Mouse (Mus musculus) heart, embryonic 10.5 days (tissue): ENCODE measurements around the gene Olfr1371. TPM values are rescaled to one million over a fixed set of nuclear protein-coding genes. Genes with fewer than 3 reads are reported as not detected.
"Not testable (repeated sequence)": the region's sequence is repeated elsewhere in the genome, so short reads cannot be mapped to it uniquely, and the experiment has no call there.

Experiments used
- DNase-seq: peaks from one replicate; pipeline ENCODE4 v3.0.0-alpha.2; 2017; ENCODE audit warnings: low spot score
- H3K27ac ChIP-seq: fragments of 300-500 bp; sonication (generic); 2 replicates; pipeline ENCODE4 v1.5.1; 2016; ENCODE audit warnings: mild to moderate bottlenecking
- H3K27me3 ChIP-seq: fragments of 300-500 bp; sonication (generic); 2 replicates; pipeline ENCODE4 v1.6.1; 2016; ENCODE audit warnings: mild to moderate bottlenecking; ENCODE audit not compliant: poor library complexity, insufficient read depth, severe bottlenecking
- H3K36me3 ChIP-seq: fragments of 300-500 bp; sonication (generic); 2 replicates; pipeline ENCODE4 v1.6.1; 2016; ENCODE audit warnings: mild to moderate bottlenecking, moderate library complexity
- H3K4me1 ChIP-seq: fragments of 300-500 bp; sonication (generic); 2 replicates; pipeline ENCODE4 v1.6.1; 2016; ENCODE audit warnings: mild to moderate bottlenecking
- H3K4me3 ChIP-seq: fragments of 300-500 bp; sonication (generic); 2 replicates; pipeline ENCODE4 v1.5.1; 2016; ENCODE audit warnings: mild to moderate bottlenecking, moderate library complexity
- H3K9me3 ChIP-seq: fragments of 300-500 bp; sonication (generic); 2 replicates; pipeline ENCODE4 v1.6.1; 2016; ENCODE audit warnings: mild to moderate bottlenecking, moderate library complexity
- WGBS: fragments of 180-500 bp; shearing (Covaris S2); methylation state at CpG from one replicate; pipeline ENCODE4 v1.1.7; 2016; 5-methylcytosine and 5-hydroxymethylcytosine counted together
- polyA plus RNA-seq: library from polyadenylated mRNA; unstranded; fragments of >200 nt; fragmentation: Nextera tagmentation; extraction: Ambion mirVana; gene quantifications from 2 replicates; pipeline ENCODE4 v1.2.1, GENCODE M21; 2016

Olfr1371 gene
- polyA plus RNA-seq, 1 experiment from 2014 or later = not detected

- Histone ChIP-seq H3K9me3 (no peaks in the 10 kb centered on the region), H3K4me3 (0 out of 2 replicates have a peak overlapping the region, but pooled peaks have one; percentile 92), H3K27ac (no peak overlapping the region), H3K27me3 (no peaks in the 10 kb centered on the region), H3K4me1 (peaks cover 18% of the 10 kb centered on the region; the same call in 1 of the 2 replicates), H3K36me3 (peaks cover 30% of the 10 kb centered on the region)
- no peak for DNase-seq
- WGBS = 95% methylated on average over 1 of the region's 1 CpGs
Measured at GRCm38 (mm10) chr11:52233906-52234305, 20.1 kb upstream of the Olfr1371 start.

GRCm38 (mm10) chr11:52233043-52233653 is 19.4 kb upstream of the Olfr1371 start:
- Histone ChIP-seq H3K27ac (peak overlapping the region; percentile 99; the same call in 1 of the 2 replicates), H3K4me1 (peaks cover 18% of the 10 kb centered on the region; the same call in 1 of the 2 replicates)
- WGBS = 36% methylated on average over 3 of the region's 3 CpGs

GRCm38 (mm10) chr11:52231606-52232541 is 18.1 kb upstream of the Olfr1371 start, which contains the start of gene Skp1a:
Skp1a (plus strand) TSS chr11:52231995.
- DNase-seq = peak; percentile 95
- peaks cover 18% of the 10 kb centered on the region; the same call in 1 of the 2 replicates for H3K4me1 ChIP-seq
- H3K36me3 ChIP-seq = peaks cover 11% of the 10 kb centered on the region; the same call in 1 of the 2 replicates
- H3K4me3 ChIP-seq = peak within 1 kb of the TSS; percentile 92
- peak within 1 kb of the TSS; percentile 99 for H3K27ac ChIP-seq
- H3K9me3 ChIP-seq = no peaks in the 10 kb centered on the region
- WGBS = under 1% methylated on average over 86 of the region's 87 CpGs
- H3K27me3 ChIP-seq = no peaks in the 10 kb centered on the region

More at GRCm38 (mm10) chr11:52233043-52233653, 19.4 kb upstream of the Olfr1371 start:
- Histone ChIP-seq H3K36me3 (peaks cover 24% of the 10 kb centered on the region), H3K27me3 (no peaks in the 10 kb centered on the region), H3K4me3 (peak overlapping the region; percentile 92), H3K9me3 (no peaks in the 10 kb centered on the region)
- DNase-seq = no peak

- Histone ChIP-seq H3K9me3 (no peaks in the 10 kb centered on the region), H3K4me1 (peaks cover 18% of the 10 kb centered on the region; the same call in 1 of the 2 replicates), H3K27me3 (no peaks in the 10 kb centered on the region), H3K36me3 (peaks cover 4% of the 10 kb centered on the region; the same call in 1 of the 2 replicates), H3K4me3 (peak overlapping the region; percentile 92), H3K27ac (peak overlapping the region; percentile 99)
- no peak for DNase-seq
- 65% methylated on average over 5 of the region's 5 CpGs for WGBS
Measured at GRCm38 (mm10) chr11:52230694-52231093, 16.9 kb upstream of the Olfr1371 start.

GRCm38 (mm10) chr11:52228722-52229448 is 15.1 kb upstream of the Olfr1371 start:
- DNase-seq = no peak
- Histone ChIP-seq H3K4me1 (peaks cover 26% of the 10 kb centered on the region; the same call in 1 of the 2 replicates), H3K4me3 (no peak overlapping the region), H3K9me3 (no peaks in the 10 kb centered on the region), H3K36me3 (no peaks in the 10 kb centered on the region), H3K27me3 (peaks cover 13% of the 10 kb centered on the region), H3K27ac (no peak overlapping the region)
- WGBS = 74% methylated on average over 7 of the region's 7 CpGs

- Histone ChIP-seq H3K4me3 (no peak overlapping the region), H3K9me3 (no peaks in the 10 kb centered on the region), H3K27ac (no peak overlapping the region), H3K27me3 (peaks cover 13% of the 10 kb centered on the region), H3K36me3 (no peaks in the 10 kb centered on the region), H3K4me1 (peaks cover 19% of the 10 kb centered on the region; the same call in 1 of the 2 replicates)
- no peak for DNase-seq
- 73% methylated on average over 13 of the region's 13 CpGs for WGBS
Measured at GRCm38 (mm10) chr11:52227466-52228226, 13.9 kb upstream of the Olfr1371 start.

GRCm38 (mm10) chr11:52227053-52227452 is 13.3 kb upstream of the Olfr1371 start:
- no peaks in the 10 kb centered on the region for H3K36me3 ChIP-seq
- H3K27ac ChIP-seq = no peak overlapping the region
- peaks cover 19% of the 10 kb centered on the region; the same call in 1 of the 2 replicates for H3K4me1 ChIP-seq
- no peak for DNase-seq
- H3K4me3 ChIP-seq = no peak overlapping the region
- peaks cover 13% of the 10 kb centered on the region for H3K27me3 ChIP-seq
- 71% methylated on average over 3 of the region's 3 CpGs for WGBS
- no peaks in the 10 kb centered on the region for H3K9me3 ChIP-seq

- Histone ChIP-seq H3K27me3 (peaks cover 13% of the 10 kb centered on the region), H3K4me3 (no peak overlapping the region), H3K27ac (no peak overlapping the region), H3K4me1 (peaks cover 19% of the 10 kb centered on the region; the same call in 1 of the 2 replicates), H3K36me3 (no peaks in the 10 kb centered on the region), H3K9me3 (no peaks in the 10 kb centered on the region)
- no peak for DNase-seq
- 64% methylated on average over 3 of the region's 3 CpGs for WGBS
Measured at GRCm38 (mm10) chr11:52225986-52226599, 12.3 kb upstream of the Olfr1371 start.

- Histone ChIP-seq H3K4me1 (peaks cover 13% of the 10 kb centered on the region), H3K27me3 (peaks cover 13% of the 10 kb centered on the region), H3K9me3 (no peaks in the 10 kb centered on the region), H3K36me3 (no peaks in the 10 kb centered on the region), H3K27ac (no peak overlapping the region), H3K4me3 (peak overlapping the region; percentile 38)
- no peak for DNase-seq
- WGBS = 11% methylated on average over 19 of the region's 19 CpGs
Measured at GRCm38 (mm10) chr11:52223968-52224682, 10.3 kb upstream of the Olfr1371 start.

GRCm38 (mm10) chr11:52222891-52223290 is 9.1 kb upstream of the Olfr1371 start:
- no peaks in the 10 kb centered on the region for H3K9me3 ChIP-seq
- H3K27me3 ChIP-seq = peaks cover 13% of the 10 kb centered on the region
- peaks cover 13% of the 10 kb centered on the region for H3K4me1 ChIP-seq
- WGBS = 66% methylated on average over 6 of the region's 6 CpGs
- no peak for DNase-seq
- H3K4me3 ChIP-seq = no peak overlapping the region
- H3K27ac ChIP-seq = no peak overlapping the region
- H3K36me3 ChIP-seq = no peaks in the 10 kb centered on the region

GRCm38 (mm10) chr11:52221921-52222320 is 8.1 kb upstream of the Olfr1371 start:
- not testable (repeated sequence) for DNase-seq, H3K36me3 ChIP-seq, H3K9me3 ChIP-seq, H3K27ac ChIP-seq, H3K4me3 ChIP-seq
- Histone ChIP-seq H3K27me3 (peaks cover 13% of the 10 kb centered on the region), H3K4me1 (peaks cover 13% of the 10 kb centered on the region)
- WGBS = 86% methylated on average over 6 of the region's 6 CpGs
